Comparison of ENCODE assay signal across 15 mouse cellular contexts in the genomic region with DNA sequence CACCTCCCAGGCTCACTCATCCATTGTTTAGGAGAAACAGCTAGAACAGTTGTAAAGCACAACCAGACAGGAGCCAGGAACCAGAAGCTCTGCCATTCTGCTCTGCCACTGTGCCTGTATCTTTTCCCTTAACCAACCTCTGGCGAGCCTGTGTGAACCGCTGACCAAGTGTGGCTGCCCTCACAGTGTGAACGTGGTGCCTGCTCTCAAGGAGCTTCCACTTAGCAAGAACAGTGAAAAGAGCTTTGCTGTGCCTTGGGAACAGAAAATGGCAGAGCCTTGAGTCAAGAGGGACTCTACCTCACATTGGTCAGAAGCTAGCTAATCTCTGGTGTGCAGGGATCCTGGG.
DNase-seq lines count a peak whose midpoint lies in the region; ATAC-seq and TF ChIP-seq lines count a peak whose summit lies in the region.
"Had no signal": no experiment of that assay in that cellular context is flagged by ENCODE, and none has a peak within 500 bp of the region (broad histone marks: within the 10 kb centered on the region; RNA-seq: fewer than 3 reads in every experiment).

No protein-coding gene starts in this region.

- TF ChIP-seq CTCF in E14TG2a.4 (conservative IDR thresholded peaks at IDR 0.05; ENCODE audit: low read length), result no peak

- ATAC-seq in hindbrain, embryonic 13.5 days (ENCODE audit: low FRiP score), result no peak
- no peak for ATAC-seq in hindbrain, embryonic 16.5 days
- no peak for ATAC-seq in limb, embryonic 11.5 days (ENCODE audit: insufficient number of reproducible peaks, low FRiP score, low TSS enrichment, low read depth)
- ATAC-seq: forebrain, embryonic 14.5 days; lung, postnatal 0 days had no signal

- WGBS in hindbrain, embryonic 13.5 days, result 81% methylated on average over 3 of the region's 3 CpGs
- WGBS in hindbrain, embryonic 16.5 days, result 72% methylated on average over 3 of the region's 3 CpGs
- WGBS in embryonic facial prominence, embryonic 10.5 days, result 75% methylated on average over 3 of the region's 3 CpGs
- WGBS in limb, embryonic 11.5 days, result 61% methylated on average over 3 of the region's 3 CpGs

- H3K36me3 ChIP-seq in hindbrain, embryonic 13.5 days, result no peaks in the 10 kb centered on the region
- H3K36me3 ChIP-seq in hindbrain, embryonic 16.5 days (ENCODE audit: control insufficient read depth, insufficient read depth, low read length), result no peaks in the 10 kb centered on the region
- H3K36me3 ChIP-seq in E14TG2a.4 (ENCODE audit: insufficient read depth, low read length), result no peaks in the 10 kb centered on the region
- H3K36me3 ChIP-seq in embryonic facial prominence, embryonic 10.5 days (replicated peaks), result no peaks in the 10 kb centered on the region
- no peaks in the 10 kb centered on the region; the same call in 1 of the 2 replicates for H3K36me3 ChIP-seq in limb, embryonic 11.5 days (ENCODE audit: control insufficient read depth, insufficient read depth, low read length)
- H3K36me3 ChIP-seq: G1E; hindbrain, embryonic 15.5 days; liver, embryonic 15.5 days; stomach, embryonic 15.5 days had no signal

- H3K4me1 ChIP-seq in hindbrain, embryonic 13.5 days (replicated peaks), result peaks cover 20% of the 10 kb centered on the region
- H3K4me1 ChIP-seq in hindbrain, embryonic 16.5 days (ENCODE audit: control insufficient read depth, insufficient read depth, low read depth, low read length), result no peaks in the 10 kb centered on the region
- peaks cover 37% of the 10 kb centered on the region for H3K4me1 ChIP-seq in E14TG2a.4 (replicated peaks; ENCODE audit: low read depth, low read length)
- peaks cover 50% of the 10 kb centered on the region for H3K4me1 ChIP-seq in embryonic facial prominence, embryonic 10.5 days
- H3K4me1 ChIP-seq in limb, embryonic 11.5 days (ENCODE audit: control insufficient read depth, insufficient read depth, low read length), result peaks cover 26% of the 10 kb centered on the region
- H3K4me1 ChIP-seq: liver, embryonic 15.5 days had no signal

- H3K4me2 ChIP-seq in hindbrain, embryonic 13.5 days, result no peak overlapping the region
- H3K4me2 ChIP-seq in hindbrain, embryonic 16.5 days (ENCODE audit: low read length), result no peak overlapping the region
- H3K4me2 ChIP-seq in limb, embryonic 11.5 days (ENCODE audit: low read depth, severe bottlenecking), result peak overlapping the region; percentile 17; the same call in 1 of the 2 replicates
- H3K4me2 ChIP-seq: hindbrain, embryonic 15.5 days; liver, embryonic 15.5 days; stomach, embryonic 15.5 days had no signal

- no peaks in the 10 kb centered on the region for H3K27me3 ChIP-seq in hindbrain, embryonic 13.5 days
- no peaks in the 10 kb centered on the region for H3K27me3 ChIP-seq in hindbrain, embryonic 16.5 days (replicated peaks; ENCODE audit: control insufficient read depth, insufficient read depth, low read length)
- peaks cover 44% of the 10 kb centered on the region for H3K27me3 ChIP-seq in E14TG2a.4 (ENCODE audit: insufficient read depth, low read length)
- H3K27me3 ChIP-seq in embryonic facial prominence, embryonic 10.5 days (replicated peaks; ENCODE audit: low read depth, poor library complexity, severe bottlenecking), result no peaks in the 10 kb centered on the region
- H3K27me3 ChIP-seq in limb, embryonic 11.5 days (ENCODE audit: control insufficient read depth, insufficient read depth, low read length), result no peaks in the 10 kb centered on the region
- H3K27me3 ChIP-seq: hindbrain, embryonic 15.5 days; liver, embryonic 15.5 days; stomach, embryonic 15.5 days had no signal

- H3K9me3 ChIP-seq in hindbrain, embryonic 13.5 days, result no peaks in the 10 kb centered on the region
- no peaks in the 10 kb centered on the region for H3K9me3 ChIP-seq in hindbrain, embryonic 16.5 days (ENCODE audit: control insufficient read depth, low read length)
- H3K9me3 ChIP-seq in E14TG2a.4 (ENCODE audit: low read length), result no peaks in the 10 kb centered on the region
- H3K9me3 ChIP-seq in embryonic facial prominence, embryonic 10.5 days, result no peaks in the 10 kb centered on the region
- no peaks in the 10 kb centered on the region for H3K9me3 ChIP-seq in limb, embryonic 11.5 days (ENCODE audit: control insufficient read depth, low read length)
- H3K9me3 ChIP-seq: G1E; hindbrain, embryonic 15.5 days; liver, embryonic 15.5 days; stomach, embryonic 15.5 days had no signal

- no peak for DNase-seq in embryonic facial prominence, embryonic 10.5 days (ENCODE audit: low spot score)
- DNase-seq in limb, embryonic 11.5 days (ENCODE audit: low spot score), result no peak
- no peak for DNase-seq in adrenal gland, postnatal 25 days
- no peak for DNase-seq in cerebellum, postnatal 36 days
- DNase-seq: kidney, adult 11 months; right cerebral cortex, postnatal 14 days had no signal

- no peak overlapping the region for H3K9ac ChIP-seq in hindbrain, embryonic 13.5 days
- no peak overlapping the region for H3K9ac ChIP-seq in hindbrain, embryonic 16.5 days (ENCODE audit: low read depth, low read length)
- H3K9ac ChIP-seq in limb, embryonic 11.5 days (ENCODE audit: low read length), result peak overlapping the region; percentile 51; the same call in 1 of the 2 replicates
- H3K9ac ChIP-seq: hindbrain, embryonic 15.5 days; liver, embryonic 15.5 days; stomach, embryonic 15.5 days had no signal

- H3K27ac ChIP-seq in hindbrain, embryonic 13.5 days, result peak overlapping the region; percentile 12; the same call in 1 of the 2 replicates
- no peak overlapping the region for H3K27ac ChIP-seq in hindbrain, embryonic 16.5 days (ENCODE audit: low read depth, low read length)
- peak overlapping the region; percentile 93 for H3K27ac ChIP-seq in embryonic facial prominence, embryonic 10.5 days (replicated peaks)
- H3K27ac ChIP-seq in limb, embryonic 11.5 days (replicated peaks; ENCODE audit: low read depth, low read length), result peak overlapping the region; percentile 98
- H3K27ac ChIP-seq: hindbrain, embryonic 15.5 days; liver, embryonic 15.5 days; stomach, embryonic 15.5 days had no signal

- no peak overlapping the region for H3K4me3 ChIP-seq in hindbrain, embryonic 13.5 days
- H3K4me3 ChIP-seq in hindbrain, embryonic 16.5 days (ENCODE audit: low read length), result no peak overlapping the region
- peak overlapping the region; percentile 43 for H3K4me3 ChIP-seq in E14TG2a.4 (replicated peaks; ENCODE audit: low read length)
- peak overlapping the region; percentile 37; the same call in 1 of the 2 replicates for H3K4me3 ChIP-seq in embryonic facial prominence, embryonic 10.5 days
- no peak overlapping the region for H3K4me3 ChIP-seq in limb, embryonic 11.5 days (ENCODE audit: low read depth, low read length)
- H3K4me3 ChIP-seq: hindbrain, embryonic 15.5 days; liver, embryonic 15.5 days; stomach, embryonic 15.5 days had no signal

Comparison
In these comparisons a context has a peak if more than half of its experiments do, and no peak if none do; other contexts are left out.
1. H3K4me3 ChIP-seq: peak in E14TG2a.4 (single experiment) and embryonic facial prominence, embryonic 10.5 days (single experiment); none in hindbrain, embryonic 13.5 days (single experiment), hindbrain, embryonic 16.5 days (single experiment) and limb, embryonic 11.5 days (single experiment).